Mouse (Mus musculus): Measurements from ENCODE around the gene Cbx6. TPM values are rescaled to one million over a fixed set of nuclear protein-coding genes. Genes with fewer than 3 reads are reported as not detected.

The Cbx6 gene
- total RNA-seq, 4 experiments from 2014 or later, result 15.5 to 20.3 (median 18.9) TPM

GRCm38 (mm10) chr15:79803533-79804351 is 30.7 kb downstream of the Cbx6 start:
- DNase-seq (ENCODE audit: low spot score), result no peak

GRCm38 (mm10) chr15:79802304-79802703 is 32.2 kb downstream of the Cbx6 start:
- DNase-seq (ENCODE audit: low spot score), result no peak

GRCm38 (mm10) chr15:79801646-79802045 is 32.8 kb downstream of the Cbx6 start:
- DNase-seq (ENCODE audit: low spot score), result no peak

DNA sequence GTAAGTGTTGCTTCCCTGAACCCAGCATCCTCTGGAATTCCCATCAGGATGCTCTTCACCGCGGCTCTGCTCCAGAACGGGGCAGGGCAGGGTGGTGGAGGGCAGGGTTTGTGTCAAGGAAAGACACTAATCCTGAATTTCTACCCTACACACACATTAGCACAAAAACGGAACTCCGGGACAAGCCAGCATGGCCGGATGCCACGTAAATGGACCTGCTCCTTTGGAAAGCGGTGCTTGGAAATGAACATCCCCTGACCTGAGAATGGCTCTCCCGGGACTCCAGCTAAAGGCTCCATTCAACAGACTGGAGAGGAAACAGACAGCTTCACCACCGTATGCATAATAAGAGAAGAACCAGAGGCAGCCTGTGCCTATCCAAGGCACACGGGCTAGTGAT is 33.8 kb downstream of the Cbx6 start:
- no peak for DNase-seq (ENCODE audit: low spot score)

GRCm38 (mm10) chr15:79798591-79798990 is 35.9 kb downstream of the Cbx6 start:
- no peak for DNase-seq (ENCODE audit: low spot score)

DNA sequence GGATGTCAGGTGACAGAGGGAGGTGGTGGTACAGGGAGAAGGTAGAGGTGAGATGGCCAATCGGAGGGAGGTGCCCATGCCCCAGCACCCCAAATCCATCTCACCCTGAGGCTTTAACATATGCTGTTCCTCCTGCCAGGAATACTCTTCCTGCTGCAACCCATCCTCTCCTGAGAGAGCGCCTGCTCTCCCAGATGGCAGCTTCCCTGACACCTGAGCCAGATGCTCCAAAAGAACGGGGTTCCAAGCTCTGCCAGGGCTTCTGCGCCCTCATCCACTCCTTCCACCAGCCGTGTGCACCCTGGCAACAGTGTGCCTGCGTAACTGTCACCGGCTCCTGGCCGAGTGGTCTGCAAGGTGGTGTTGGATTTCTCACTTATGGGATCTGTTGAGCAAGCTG is 36.8 kb downstream of the Cbx6 start:
- no peak for DNase-seq (ENCODE audit: low spot score)

GRCm38 (mm10) chr15:79797096-79797495 is 37.4 kb downstream of the Cbx6 start:
- no peak for DNase-seq (ENCODE audit: low spot score)

GRCm38 (mm10) chr15:79796256-79796655 is 38.2 kb downstream of the Cbx6 start:
- DNase-seq (ENCODE audit: low spot score), result no peak

GRCm38 (mm10) chr15:79794173-79794572 is 40.3 kb downstream of the Cbx6 start:
- DNase-seq (ENCODE audit: low spot score), result no peak

GRCm38 (mm10) chr15:79793076-79793475 is 41.4 kb downstream of the Cbx6 start:
- no peak for DNase-seq (ENCODE audit: low spot score)

- DNase-seq (ENCODE audit: low spot score), result no peak
These were observed 42.0 kb downstream of the Cbx6 start for GRCm38 (mm10) chr15:79792455-79792854.

DNA sequence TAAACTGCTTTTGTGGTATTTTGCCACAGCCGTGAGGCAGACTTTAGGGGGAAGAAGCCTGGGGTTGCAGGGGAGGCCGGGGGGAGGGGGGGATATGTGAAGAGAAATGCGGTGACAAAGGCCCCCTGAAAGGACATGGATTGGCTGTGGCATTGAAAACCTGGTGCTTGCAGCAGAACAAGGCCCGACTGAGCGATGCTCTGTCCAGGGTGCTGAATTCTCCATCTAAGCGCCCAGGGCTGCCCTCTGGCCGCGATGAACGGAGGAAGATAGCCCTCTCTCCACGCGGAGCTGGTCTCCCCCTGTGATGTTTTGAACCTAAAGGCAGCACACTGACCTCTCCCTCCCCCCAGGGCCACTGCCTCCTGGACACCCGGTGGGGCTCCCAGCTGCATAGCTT is 43.0 kb downstream of the Cbx6 start:
- no peak for DNase-seq (ENCODE audit: low spot score)

DNA sequence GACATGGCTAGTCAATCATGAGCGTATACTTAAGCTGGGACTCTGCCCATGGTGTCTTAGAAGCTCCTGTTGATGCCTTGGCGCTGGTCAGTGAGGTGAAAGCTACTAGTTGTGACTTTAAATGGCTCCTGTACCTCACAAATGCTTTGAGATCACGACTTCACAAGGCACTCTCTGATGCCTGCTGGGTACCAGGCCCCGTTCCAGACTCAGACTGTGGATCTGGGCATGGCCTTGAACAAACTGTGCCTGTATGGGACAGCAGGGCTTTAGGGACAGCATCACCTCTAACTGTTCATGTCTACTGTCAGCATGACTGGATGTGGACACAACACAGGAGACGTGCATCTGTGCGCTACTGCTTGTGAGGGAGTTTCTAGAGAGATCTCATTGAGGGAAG is 43.6 kb downstream of the Cbx6 start:
- DNase-seq (ENCODE audit: low spot score), result no peak

- DNase-seq (ENCODE audit: low spot score), result no peak
These were observed 44.4 kb downstream of the Cbx6 start for GRCm38 (mm10) chr15:79790111-79790510.

- DNase-seq (ENCODE audit: low spot score), result no peak
These were observed 46.7 kb downstream of the Cbx6 start for GRCm38 (mm10) chr15:79787815-79788214.

GRCm38 (mm10) chr15:79785056-79785455 is 49.4 kb downstream of the Cbx6 start:
- no peak for DNase-seq (ENCODE audit: low spot score)

DNA sequence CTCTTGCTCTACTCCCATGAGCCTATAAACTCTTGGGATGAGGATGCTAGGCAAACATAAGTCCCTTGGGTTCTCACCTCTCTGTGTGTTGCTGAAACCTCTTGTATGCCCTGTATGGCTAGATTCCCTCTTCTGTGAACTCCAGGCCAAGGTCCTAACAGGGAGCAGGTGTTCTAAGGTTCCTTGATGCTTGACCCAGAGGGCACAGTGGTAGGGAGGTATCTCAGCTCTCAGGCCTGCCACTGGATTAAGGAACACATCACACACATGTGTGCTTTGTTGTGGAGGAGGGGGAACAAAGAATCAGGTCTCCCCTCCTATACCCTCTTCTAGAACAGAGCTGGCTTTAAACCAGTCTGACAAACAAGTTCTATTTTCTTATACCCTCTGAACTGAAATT is 56.7 kb downstream of the Cbx6 start, which contains the start of gene Dnal4:
Gene Dnal4, minus strand, starts transcription at position 101 of the 400 bp plus-strand sequence.
- no peak for DNase-seq (ENCODE audit: low spot score)

DNA sequence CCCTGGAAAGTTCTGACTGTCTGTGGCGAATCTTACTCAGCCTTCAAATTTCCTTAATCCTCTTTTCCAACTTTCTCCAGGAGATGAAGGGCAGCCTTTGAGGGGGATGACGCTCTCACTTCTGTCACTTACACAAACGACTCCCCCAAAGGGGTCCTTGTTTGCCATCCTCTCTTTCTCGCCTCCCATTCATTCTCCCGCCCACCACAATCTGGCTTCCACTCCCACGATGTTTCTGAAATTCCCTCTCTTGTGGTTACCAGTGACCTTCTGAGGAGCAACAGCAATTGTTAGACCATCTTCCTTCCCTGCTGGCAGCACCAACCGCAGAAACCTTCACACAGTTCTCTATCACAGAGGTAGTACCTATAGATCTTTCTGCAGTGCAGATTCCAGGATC is 58.8 kb downstream of the Cbx6 start:
- DNase-seq (ENCODE audit: low spot score), result no peak

DNA sequence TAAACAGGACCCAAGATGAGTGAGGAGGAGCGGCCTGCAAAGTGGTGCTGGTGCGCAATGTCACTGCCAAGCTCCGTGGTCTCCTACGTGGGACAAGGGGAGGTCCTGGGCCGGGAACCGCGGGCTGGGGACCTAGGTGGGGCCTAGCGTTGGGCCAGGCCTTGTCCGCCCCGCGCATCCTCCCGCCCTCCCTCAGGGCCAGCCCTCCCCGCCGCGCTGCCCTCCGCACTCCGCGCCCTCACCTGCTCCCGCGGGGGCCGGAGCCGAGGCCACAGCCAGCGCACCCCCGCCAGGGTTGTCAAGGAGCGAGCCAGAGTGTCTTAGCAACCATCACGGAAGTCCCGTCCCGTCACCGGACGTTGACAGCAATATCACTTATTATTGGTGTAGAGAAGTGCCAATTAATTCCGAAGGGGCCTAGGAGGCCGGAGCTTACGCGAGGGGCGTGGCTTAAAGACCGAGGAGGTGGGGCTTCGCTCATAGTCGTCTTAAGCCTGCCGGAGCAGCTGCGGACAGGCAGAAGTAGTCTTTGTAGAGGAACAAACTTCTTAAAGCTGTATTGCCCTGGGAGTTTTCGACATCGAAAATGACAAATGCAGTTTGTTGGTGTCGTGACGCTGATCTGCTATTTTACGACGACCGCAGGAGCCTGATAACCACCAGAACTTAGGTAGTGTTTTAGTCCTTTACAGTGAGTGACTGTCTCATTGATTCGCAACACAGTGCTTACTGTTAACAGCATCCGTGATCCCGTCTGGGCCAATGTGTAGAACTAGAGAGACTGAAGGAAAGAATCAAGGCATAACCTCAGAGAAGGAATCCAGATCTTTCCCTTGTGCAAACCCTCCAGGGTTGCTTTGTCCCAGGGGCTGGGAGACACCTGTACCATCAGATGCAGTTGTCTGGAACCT is 60.1 kb downstream of the Cbx6 start:
- peak; percentile 100 for DNase-seq (ENCODE audit: low spot score)
